8 mouse cellular contexts compared by ENCODE assay signal in genomic region chr15:78914823-78915659, GRCm38 (mm10). TPM values are rescaled to one million over a fixed set of nuclear protein-coding genes. Genes with fewer than 3 reads are reported as not detected.
DNase-seq lines count a peak whose midpoint lies in the region; ATAC-seq and TF ChIP-seq lines count a peak whose summit lies in the region.

No protein-coding gene starts in this region.

- peak overlapping the region; percentile 61 for H3K4me3 ChIP-seq in heart, embryonic 13.5 days
- peak overlapping the region; percentile 98 for H3K4me3 ChIP-seq in G1E (ENCODE audit: low read depth, low read length)
- H3K4me3 ChIP-seq in forebrain, embryonic 16.5 days (replicated peaks; ENCODE audit: low read length), result peak overlapping the region; percentile 77
- H3K4me3 ChIP-seq in liver, postnatal 0 days (ENCODE audit: low read depth, low read length), result peak overlapping the region; percentile 54

- peak overlapping the region; percentile 83 for H3K9ac ChIP-seq in heart, embryonic 13.5 days
- H3K9ac ChIP-seq in forebrain, embryonic 16.5 days (replicated peaks; ENCODE audit: low read depth, low read length), result peak overlapping the region; percentile 87
- H3K9ac ChIP-seq in liver, postnatal 0 days (replicated peaks), result no peak overlapping the region

- H3K4me1 ChIP-seq in heart, embryonic 13.5 days, result peaks cover 25% of the 10 kb centered on the region
- H3K4me1 ChIP-seq in G1E (ENCODE audit: insufficient read depth, low read depth, low read length), result peaks cover 86% of the 10 kb centered on the region
- H3K4me1 ChIP-seq in forebrain, embryonic 16.5 days (replicated peaks; ENCODE audit: control insufficient read depth, insufficient read depth, low read length), result peaks cover 27% of the 10 kb centered on the region
- peaks cover 23% of the 10 kb centered on the region for H3K4me1 ChIP-seq in liver, postnatal 0 days (ENCODE audit: insufficient read depth)

- peak overlapping the region; percentile 94 for H3K4me2 ChIP-seq in heart, embryonic 13.5 days
- H3K4me2 ChIP-seq in forebrain, embryonic 16.5 days (ENCODE audit: low read length), result peak overlapping the region; percentile 86
- H3K4me2 ChIP-seq in liver, postnatal 0 days (ENCODE audit: low read depth, low read length), result peak overlapping the region; percentile 96

- 48% methylated on average over 8 of the region's 8 CpGs for WGBS in heart, embryonic 13.5 days
- WGBS in forebrain, embryonic 16.5 days, result 49% methylated on average over 8 of the region's 8 CpGs
- WGBS in liver, postnatal 0 days (ENCODE audit: insufficient replicate concordance), result 42% methylated on average over 8 of the region's 8 CpGs

- TF ChIP-seq CTCF in G1E (IDR thresholded peaks at IDR 0.05; ENCODE audit: low read depth, low read length), result no peak
- no peak for TF ChIP-seq CTCF in liver, postnatal 0 days (IDR thresholded peaks at IDR 0.05; ENCODE audit: low read depth)

- no peak for TF ChIP-seq EP300 in liver, postnatal 0 days (IDR thresholded peaks at IDR 0.05; ENCODE audit: low read depth)

- intact Hi-C loops in heart, postnatal 14 days (cut with DNase I), result loop anchor here (1.0 to 5.0 kb wide), 2 partner anchors 17 to 157 kb away; no protein-coding TSS in a partner anchor

- H3K27ac ChIP-seq in heart, embryonic 13.5 days (replicated peaks), result no peak overlapping the region
- H3K27ac ChIP-seq in forebrain, embryonic 16.5 days (ENCODE audit: low read length), result peak overlapping the region; percentile 97
- no peak overlapping the region for H3K27ac ChIP-seq in liver, postnatal 0 days (ENCODE audit: low read depth)

- no peaks in the 10 kb centered on the region for H3K9me3 ChIP-seq in heart, embryonic 13.5 days
- no peaks in the 10 kb centered on the region for H3K9me3 ChIP-seq in G1E (replicated peaks)
- H3K9me3 ChIP-seq in forebrain, embryonic 16.5 days (ENCODE audit: control insufficient read depth, low read length), result no peaks in the 10 kb centered on the region
- no peaks in the 10 kb centered on the region for H3K9me3 ChIP-seq in liver, postnatal 0 days (ENCODE audit: low read length)

- H3K27me3 ChIP-seq in heart, embryonic 13.5 days (replicated peaks), result 0 out of 2 replicates have a peak, but pooled peaks cover 4% of the 10 kb centered on the region
- no peaks in the 10 kb centered on the region for H3K27me3 ChIP-seq in G1E (ENCODE audit: insufficient read depth, low read length)
- no peaks in the 10 kb centered on the region for H3K27me3 ChIP-seq in forebrain, embryonic 16.5 days (replicated peaks; ENCODE audit: control insufficient read depth, insufficient read depth, low read length)
- peaks cover 2% of the 10 kb centered on the region; the same call in 1 of the 2 replicates for H3K27me3 ChIP-seq in liver, postnatal 0 days (ENCODE audit: insufficient read depth, low read length)

- ATAC-seq in heart, embryonic 13.5 days (ENCODE audit: extremely low read depth, insufficient number of reproducible peaks, low FRiP score, low TSS enrichment), result no peak
- ATAC-seq in G1E (ENCODE audit: extremely low read depth, insufficient number of reproducible peaks, low FRiP score, poor library complexity, severe bottlenecking), result no peak
- ATAC-seq in forebrain, embryonic 16.5 days, result no peak
- no peak for ATAC-seq in liver, postnatal 0 days

- peaks cover 35% of the 10 kb centered on the region for H3K36me3 ChIP-seq in heart, embryonic 13.5 days
- H3K36me3 ChIP-seq in G1E (replicated peaks), result peaks cover 86% of the 10 kb centered on the region
- peaks cover 7% of the 10 kb centered on the region; the same call in 1 of the 2 replicates for H3K36me3 ChIP-seq in forebrain, embryonic 16.5 days (ENCODE audit: control insufficient read depth, insufficient read depth)
- H3K36me3 ChIP-seq in liver, postnatal 0 days (replicated peaks; ENCODE audit: insufficient read depth, low read length), result peaks cover 13% of the 10 kb centered on the region; the same call in 1 of the 2 replicates

- DNase-seq in heart, postnatal 14 days, result no peak
- no peak for DNase-seq in G1E (ENCODE audit: low spot score)
- DNase-seq in liver, postnatal 0 days, result no peak
- no peak for DNase-seq in embryo, embryonic 10 days (ENCODE audit: low spot score)
- no peak for DNase-seq in ovary, postnatal 36 days (ENCODE audit: low spot score)
- DNase-seq in layer of hippocampus, adult 8-10 months (ENCODE audit: low spot score in 2 of 2), result no peak

RNA-seq across cellular contexts. Expression of gene Pdxp, which starts 1.3 kb away (rescaled TPM):
- polyA plus RNA-seq in heart, embryonic 13.5 days (2015; fragmentation: Nextera tagmentation; extraction: Ambion mirVana), result 20.2 and 21.2 TPM in 2 replicates
- total RNA-seq in heart, postnatal 14 days (2021), result 1 to 10 TPM; 1.6 to 1.9 TPM
- 26.6 and 31.4 TPM in 2 replicates for total RNA-seq in G1E (2014; fragmentation: Nextera tagmentation)
- total RNA-seq in G1E (2017), result 13.9 and 18.1 TPM in 2 replicates
- 39.7 and 40.6 TPM in 2 replicates for polyA plus RNA-seq in G1E (2012)
- polyA plus RNA-seq in forebrain, embryonic 16.5 days (2015; fragmentation: Nextera tagmentation; extraction: Ambion mirVana), result 96.4 and 102 TPM in 2 replicates
- 1.9 and 2.1 TPM in 2 replicates for polyA plus RNA-seq in liver, postnatal 0 days (2015; fragmentation: Nextera tagmentation; extraction: Ambion mirVana)
- total RNA-seq in layer of hippocampus, adult 8-10 months (2022), result 100 to 1,000 TPM; 140 to 156 (median 148) TPM

RNA-seq across cellular contexts. Expression of gene Lgals1, which starts 11.5 kb away (rescaled TPM):
- polyA plus RNA-seq in heart, embryonic 13.5 days (2015; fragmentation: Nextera tagmentation; extraction: Ambion mirVana), result 798 and 814 TPM in 2 replicates
- total RNA-seq in heart, postnatal 14 days (2021), result 100 to 1,000 TPM; 236 to 276 TPM
- total RNA-seq in G1E (2014; fragmentation: Nextera tagmentation) (558 and 607 TPM in 2 replicates), G1E (2017) (3,673 and 4,536 TPM in 2 replicates)
- 1,469 and 2,086 TPM in 2 replicates for polyA plus RNA-seq in G1E (2012)
- 51.9 and 95.5 TPM in 2 replicates for polyA plus RNA-seq in forebrain, embryonic 16.5 days (2015; fragmentation: Nextera tagmentation; extraction: Ambion mirVana)
- 93.4 and 102 TPM in 2 replicates for polyA plus RNA-seq in liver, postnatal 0 days (2015; fragmentation: Nextera tagmentation; extraction: Ambion mirVana)
- 10 to 100 TPM; 16.9 to 40.3 (median 28.2) TPM for total RNA-seq in layer of hippocampus, adult 8-10 months (2022)

RNA-seq across cellular contexts. Expression of gene Sh3bp1, which starts 15.5 kb away (rescaled TPM):
- polyA plus RNA-seq in heart, embryonic 13.5 days (2015; fragmentation: Nextera tagmentation; extraction: Ambion mirVana), result 18.8 and 19.5 TPM in 2 replicates
- total RNA-seq in heart, postnatal 14 days (2021), result 1 to 10 TPM; 4.6 to 6.3 TPM
- 207 and 231 TPM in 2 replicates for total RNA-seq in G1E (2014; fragmentation: Nextera tagmentation)
- total RNA-seq in G1E (2017), result 32.7 and 34.1 TPM in 2 replicates
- 1,400 and 1,821 TPM in 2 replicates for polyA plus RNA-seq in G1E (2012)
- 4.9 and 6.0 TPM in 2 replicates for polyA plus RNA-seq in forebrain, embryonic 16.5 days (2015; fragmentation: Nextera tagmentation; extraction: Ambion mirVana)
- polyA plus RNA-seq in liver, postnatal 0 days (2015; fragmentation: Nextera tagmentation; extraction: Ambion mirVana), result 7.4 and 8.2 TPM in 2 replicates
- 10 to 100 TPM; 28.9 to 33.0 (median 31.8) TPM for total RNA-seq in layer of hippocampus, adult 8-10 months (2022)

RNA-seq across cellular contexts. Expression of gene Gm49510, which starts 15.6 kb away (rescaled TPM):
- polyA plus RNA-seq in heart, embryonic 13.5 days (2015; fragmentation: Nextera tagmentation; extraction: Ambion mirVana), result 0.20 and 0.31 TPM in 2 replicates
- not detected for total RNA-seq in heart, postnatal 14 days (2021)
- total RNA-seq in G1E (2014; fragmentation: Nextera tagmentation) (not detected in 2 replicates), G1E (2017) (1.3 and 1.4 TPM in 2 replicates)
- 6.3 and 8.2 TPM in 2 replicates for polyA plus RNA-seq in G1E (2012)
- polyA plus RNA-seq in forebrain, embryonic 16.5 days (2015; fragmentation: Nextera tagmentation; extraction: Ambion mirVana), result 0.19 and 0.30 TPM in 2 replicates
- 0.07 TPM in 1 of 2 replicates, not detected in the other for polyA plus RNA-seq in liver, postnatal 0 days (2015; fragmentation: Nextera tagmentation; extraction: Ambion mirVana)
- total RNA-seq in layer of hippocampus, adult 8-10 months (2022), result 1 to 10 TPM in 1 of 4 experiments, under 1 TPM in 2, not detected in 1; 0.34 to 1.2 (median 0.38) TPM

RNA-seq across cellular contexts. Expression of gene Nol12, which starts 19.7 kb away (rescaled TPM):
- polyA plus RNA-seq in heart, embryonic 13.5 days (2015; fragmentation: Nextera tagmentation; extraction: Ambion mirVana), result 37.3 and 42.9 TPM in 2 replicates
- total RNA-seq in heart, postnatal 14 days (2021), result 10 to 100 TPM; 13.6 to 14.3 TPM
- total RNA-seq in G1E (2014; fragmentation: Nextera tagmentation), result 13.2 and 25.6 TPM in 2 replicates
- total RNA-seq in G1E (2017), result 20.1 and 24.2 TPM in 2 replicates
- polyA plus RNA-seq in G1E (2012), result 15.9 and 16.7 TPM in 2 replicates
- 60.4 and 64.2 TPM in 2 replicates for polyA plus RNA-seq in forebrain, embryonic 16.5 days (2015; fragmentation: Nextera tagmentation; extraction: Ambion mirVana)
- 20.3 and 21.5 TPM in 2 replicates for polyA plus RNA-seq in liver, postnatal 0 days (2015; fragmentation: Nextera tagmentation; extraction: Ambion mirVana)
- 10 to 100 TPM; 34.4 to 41.8 (median 37.7) TPM for total RNA-seq in layer of hippocampus, adult 8-10 months (2022)

Comparison
In these comparisons a context has a peak if more than half of its experiments do, and no peak if none do; other contexts are left out.
1. RNA of gene Sh3bp1, which starts 15.5 kb away (polyA plus RNA-seq): 1,400 to 1,821 TPM in G1E; 18.8 to 19.5 TPM in heart, embryonic 13.5 days, 7.4 to 8.2 TPM in liver, postnatal 0 days and 4.9 to 6.0 TPM in forebrain, embryonic 16.5 days; every median in the first group is over 10 times any median in the second.
2. Peak in every context shown above with its lines, with median percentiles within 50 percentile points of each other: H3K4me2 ChIP-seq and H3K4me3 ChIP-seq.